Mouse (Mus musculus) ES-Bruce4 (cell line): ENCODE measurements around the gene Gm48552. TPM values are rescaled to one million over a fixed set of nuclear protein-coding genes. Genes with fewer than 3 reads are reported as not detected.

ENCODE experiments used
- H3K27ac ChIP-seq: 2 replicates; pipeline ENCODE4 v1.5.1; 2012; ENCODE audit warnings: low read length, inconsistent platforms; ENCODE audit not compliant: insufficient read depth
- H3K27me3 ChIP-seq: 2 replicates; pipeline ENCODE4 v1.6.1; 2012; ENCODE audit warnings: mild to moderate bottlenecking, low read length, inconsistent platforms; ENCODE audit not compliant: control insufficient read depth, poor library complexity, insufficient read depth, severe bottlenecking
- H3K36me3 ChIP-seq: 2 replicates; pipeline ENCODE4 v1.6.1; 2012; ENCODE audit warnings: inconsistent platforms, mild to moderate bottlenecking, low read length, moderate library complexity; ENCODE audit not compliant: control insufficient read depth, poor library complexity, insufficient read depth, severe bottlenecking
- H3K4me1 ChIP-seq: one replicate; pipeline ENCODE4 v1.8.1; 2011; ENCODE audit warnings: low read length; ENCODE audit not compliant: control insufficient read depth, insufficient read depth
- H3K4me3 ChIP-seq: 2 replicates; pipeline ENCODE4 v1.5.1; 2011; ENCODE audit warnings: low read depth, mild to moderate bottlenecking, low read length
- H3K9ac ChIP-seq: 2 replicates; pipeline ENCODE4 v1.6.1; 2012; ENCODE audit warnings: low read depth, mild to moderate bottlenecking, inconsistent platforms; ENCODE audit not compliant: poor library complexity, severe bottlenecking
- H3K9me3 ChIP-seq: replicated peaks from 2 replicates; pipeline ENCODE4 v1.6.1; 2012; ENCODE audit warnings: mild to moderate bottlenecking, low read length, inconsistent platforms; ENCODE audit not compliant: control insufficient read depth, poor library complexity, insufficient read depth, severe bottlenecking
- CTCF ChIP-seq: IDR thresholded peaks from one replicate; pipeline ENCODE4 v1.8.1; 2011; ENCODE audit warnings: low read depth, low read length
- EP300 ChIP-seq: IDR thresholded peaks from 2 replicates; pipeline ENCODE4 v1.6.1; 2011; ENCODE audit warnings: low read depth, low read length; ENCODE audit not compliant: insufficient read depth
- POLR2A ChIP-seq: IDR thresholded peaks from one replicate; pipeline ENCODE4 v1.8.1; 2011; ENCODE audit warnings: low read length; ENCODE audit not compliant: insufficient read depth
- polyA plus RNA-seq: library from polyadenylated mRNA; stranded (reverse); fragments of >200 nt; gene quantifications from 2 replicates; pipeline ENCODE4 v1.2.4, GENCODE M21; 2011; ENCODE audit warnings: low read depth; ENCODE audit not compliant: missing spikeins, insufficient read depth, insufficient read length

Gene Gm48552
- polyA plus RNA-seq, 1 experiment: not detected

DNA sequence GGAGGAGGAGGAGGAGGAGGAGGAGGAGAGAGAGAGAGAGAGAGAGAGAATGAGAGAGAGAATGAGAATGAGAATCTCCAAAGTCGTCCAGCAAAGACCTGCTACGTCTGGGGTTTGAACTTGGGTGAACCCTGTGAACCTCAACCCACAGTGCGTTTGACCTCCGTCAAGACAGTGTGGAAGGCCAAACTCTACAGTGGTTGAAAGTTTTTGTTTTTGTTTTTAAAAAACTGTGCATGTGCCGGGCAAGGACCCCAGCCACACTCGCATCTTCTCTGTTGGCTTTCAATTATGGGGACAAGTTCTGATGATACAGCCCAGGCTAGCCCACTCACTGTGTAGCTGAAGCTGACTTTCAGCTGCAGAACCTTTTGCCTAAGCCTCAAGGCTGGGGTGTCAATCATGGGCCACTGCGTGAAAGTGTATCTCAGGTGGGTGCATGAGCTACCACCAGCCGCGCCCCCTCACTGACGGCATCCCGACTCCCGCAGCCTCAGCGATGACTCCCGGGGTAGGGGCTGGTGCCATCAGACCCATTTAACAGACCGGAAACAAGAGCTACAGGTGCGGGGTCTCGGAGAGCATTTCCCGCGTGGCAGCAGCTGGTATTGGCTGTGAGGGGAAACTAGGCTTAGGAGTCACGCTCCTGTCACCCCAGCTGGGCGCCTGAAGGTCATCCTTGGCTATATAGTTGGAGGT, 43.5 kb downstream of the Gm48552 start:
- no peak for TF ChIP-seq CTCF
- TF ChIP-seq EP300: no peak
- no peak for TF ChIP-seq POLR2A
- Histone ChIP-seq H3K4me1 (peaks cover 4% of the 10 kb centered on the region), H3K36me3 (no peaks in the 10 kb centered on the region), H3K9ac (no peak overlapping the region), H3K27me3 (no peaks in the 10 kb centered on the region), H3K4me3 (no peak overlapping the region), H3K9me3 (no peaks in the 10 kb centered on the region), H3K27ac (no peak overlapping the region)

- Histone ChIP-seq H3K36me3 (no peaks in the 10 kb centered on the region), H3K27me3 (no peaks in the 10 kb centered on the region), H3K9ac (no peak overlapping the region), H3K9me3 (no peaks in the 10 kb centered on the region), H3K4me1 (peaks cover 4% of the 10 kb centered on the region), H3K27ac (no peak overlapping the region), H3K4me3 (no peak overlapping the region)
- TF ChIP-seq POLR2A (no peak), EP300 (no peak), CTCF (no peak)
Observed at GRCm38 (mm10) chr10:81432868-81433262, 44.1 kb downstream of the Gm48552 start.

DNA sequence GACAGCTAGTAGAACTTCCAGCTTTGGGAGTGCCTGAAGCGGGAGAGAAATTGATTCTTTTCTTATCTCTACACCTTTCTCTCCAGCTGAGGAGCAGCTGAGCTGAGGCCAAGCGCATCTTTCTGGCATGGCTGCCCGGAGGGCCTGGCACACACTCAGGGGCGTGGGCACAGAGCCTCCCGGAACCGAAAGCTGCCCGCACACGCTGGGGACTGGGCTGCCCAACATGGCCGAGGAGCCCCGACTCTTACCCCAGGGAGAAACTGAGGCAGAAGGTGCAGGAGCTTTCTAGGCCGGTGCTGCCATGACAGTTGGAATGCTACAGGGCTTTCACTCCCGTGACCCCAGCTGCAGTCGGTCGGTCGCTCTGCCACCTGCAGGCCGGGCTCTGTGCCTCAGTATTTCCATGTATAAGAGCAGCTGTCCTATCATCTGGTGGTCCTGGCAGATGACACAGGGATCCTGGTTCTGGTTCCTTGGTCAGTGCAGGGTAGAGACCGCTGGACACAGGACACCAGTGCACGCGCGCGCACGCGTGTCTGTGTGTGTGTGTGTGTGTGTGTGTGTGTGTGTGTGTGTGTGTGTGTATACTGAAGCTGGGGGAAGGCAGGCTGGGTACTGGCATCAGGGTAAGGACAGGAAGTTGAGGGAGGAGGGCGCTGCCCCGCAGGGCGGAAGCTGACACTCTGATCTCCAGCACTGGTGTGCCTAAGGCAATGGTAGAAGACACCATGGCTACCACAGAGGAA, 44.9 kb downstream of the Gm48552 start:
- H3K9me3 ChIP-seq: no peaks in the 10 kb centered on the region
- no peaks in the 10 kb centered on the region for H3K36me3 ChIP-seq
- H3K27me3 ChIP-seq: no peaks in the 10 kb centered on the region
- TF ChIP-seq POLR2A: no peak
- no peak for TF ChIP-seq EP300
- no peak for TF ChIP-seq CTCF
- no peak overlapping the region for H3K4me3 ChIP-seq
- H3K4me1 ChIP-seq: peaks cover 4% of the 10 kb centered on the region
- H3K27ac ChIP-seq: no peak overlapping the region
- H3K9ac ChIP-seq: no peak overlapping the region

DNA sequence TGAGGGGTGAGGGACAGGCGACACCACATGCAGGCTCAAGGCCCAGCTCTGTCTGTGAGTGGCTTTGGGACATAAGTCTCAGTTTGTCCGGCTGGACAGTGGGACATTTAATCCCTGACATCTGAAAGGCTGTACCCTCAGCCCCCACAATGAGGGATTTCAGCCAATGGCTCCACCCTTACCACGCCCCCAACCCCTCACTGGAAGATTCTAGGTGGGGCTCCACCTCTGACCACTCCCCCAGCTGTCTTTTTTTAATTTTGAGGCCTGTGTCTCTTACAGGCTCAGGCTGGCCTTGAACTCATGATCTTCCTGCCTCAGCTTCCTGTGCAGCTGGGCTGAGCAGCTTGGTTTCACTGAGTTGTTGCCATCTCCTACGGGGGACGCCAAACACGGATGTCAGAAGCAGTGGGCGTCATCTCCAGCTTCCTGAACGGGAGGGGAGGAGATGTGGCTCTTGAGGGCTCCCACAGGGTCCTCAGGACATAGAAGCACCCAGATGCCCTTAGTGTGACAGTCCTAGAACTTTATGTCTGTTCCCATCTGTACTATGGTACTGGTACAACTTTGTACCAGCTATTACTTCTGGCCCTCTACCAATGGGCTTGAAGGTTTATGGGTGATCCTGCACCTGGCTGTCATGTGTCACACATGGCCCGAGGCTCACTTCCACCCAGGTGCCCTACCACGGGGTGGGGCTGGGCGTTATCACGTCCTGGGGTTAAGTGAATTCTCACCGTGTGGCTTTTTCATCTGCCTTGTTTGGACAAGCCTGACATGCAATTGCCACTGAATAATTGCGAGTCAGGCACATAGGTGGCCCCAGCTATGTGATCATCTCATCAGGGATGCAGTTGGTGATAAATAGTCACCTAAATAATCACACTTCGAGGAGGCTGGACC, 45.8 kb downstream of the Gm48552 start:
- H3K9ac ChIP-seq: no peak overlapping the region
- H3K27me3 ChIP-seq: no peaks in the 10 kb centered on the region
- H3K4me1 ChIP-seq: peaks cover 4% of the 10 kb centered on the region
- no peaks in the 10 kb centered on the region for H3K9me3 ChIP-seq
- no peak overlapping the region for H3K27ac ChIP-seq
- no peak overlapping the region for H3K4me3 ChIP-seq
- no peaks in the 10 kb centered on the region for H3K36me3 ChIP-seq
- no peak for TF ChIP-seq POLR2A
- no peak for TF ChIP-seq CTCF
- TF ChIP-seq EP300: no peak

- Histone ChIP-seq H3K27me3 (no peaks in the 10 kb centered on the region; the same call in 1 of the 2 replicates), H3K27ac (no peak overlapping the region), H3K9me3 (no peaks in the 10 kb centered on the region), H3K4me1 (peaks cover 4% of the 10 kb centered on the region), H3K36me3 (no peaks in the 10 kb centered on the region), H3K9ac (no peak overlapping the region), H3K4me3 (no peak overlapping the region)
- no peak for TF ChIP-seq EP300
- no peak for TF ChIP-seq CTCF
- no peak for TF ChIP-seq POLR2A
Observed at GRCm38 (mm10) chr10:81435436-81435835, 46.6 kb downstream of the Gm48552 start.

Other genes with a start within 250 kb of the Gm48552 start
- gene Pias4, start 221.1 kb upstream of the Gm48552 start, polyA plus RNA-seq: 36.8 and 44.9 TPM in 2 replicates
- 2,442 and 2,478 TPM in 2 replicates for gene Eef2, start 212.4 kb upstream of the Gm48552 start, polyA plus RNA-seq
- gene Dapk3, start 206.0 kb upstream of the Gm48552 start, polyA plus RNA-seq: 61.2 and 64.8 TPM in 2 replicates
- gene 4930442H23Rik, start 205.2 kb upstream of the Gm48552 start, polyA plus RNA-seq: not detected in 2 replicates
- not detected in 2 replicates for gene Nmrk2, start 187.0 kb upstream of the Gm48552 start, polyA plus RNA-seq
- 0.88 and 0.91 TPM in 2 replicates for gene Atcay, start 158.2 kb upstream of the Gm48552 start, polyA plus RNA-seq
- 11.2 and 11.6 TPM in 2 replicates for gene Zfr2, start 155.8 kb upstream of the Gm48552 start, polyA plus RNA-seq
- 1.1 and 1.2 TPM in 2 replicates for gene Matk, start 136.1 kb upstream of the Gm48552 start, polyA plus RNA-seq
- 52.2 and 63.7 TPM in 2 replicates for gene Mrpl54, start 122.1 kb upstream of the Gm48552 start, polyA plus RNA-seq
- gene Apba3, start 122.0 kb upstream of the Gm48552 start, polyA plus RNA-seq: 25.8 and 26.4 TPM in 2 replicates
- 41.5 and 42.7 TPM in 2 replicates for gene Tjp3, start 97.4 kb upstream of the Gm48552 start, polyA plus RNA-seq
- gene Pip5k1c, start 96.0 kb upstream of the Gm48552 start, polyA plus RNA-seq: 28.3 and 31.5 TPM in 2 replicates
- gene Cactin, start 67.9 kb upstream of the Gm48552 start, polyA plus RNA-seq: 17.5 and 18.2 TPM in 2 replicates
- gene Tbxa2r, start 60.3 kb upstream of the Gm48552 start, polyA plus RNA-seq: 0.57 and 1.5 TPM in 2 replicates
- 1.0 and 1.2 TPM in 2 replicates for gene Gipc3, start 45.7 kb upstream of the Gm48552 start, polyA plus RNA-seq
- 51.8 and 57.3 TPM in 2 replicates for gene Hmg20b, start 38.5 kb upstream of the Gm48552 start, polyA plus RNA-seq
- 13.7 and 15.3 TPM in 2 replicates for gene Mfsd12, start 31.5 kb upstream of the Gm48552 start, polyA plus RNA-seq
- not detected in 2 replicates for gene 4930404N11Rik, start 23.2 kb upstream of the Gm48552 start, polyA plus RNA-seq
- 47.8 and 51.4 TPM in 2 replicates for gene Fzr1, start 10.5 kb upstream of the Gm48552 start, polyA plus RNA-seq
- 52.9 and 70.3 TPM in 2 replicates for gene Dohh, start 4.6 kb upstream of the Gm48552 start, polyA plus RNA-seq
- 1.5 TPM in 1 of 2 replicates, not detected in the other for gene Gm48551, start 4.5 kb upstream of the Gm48552 start, polyA plus RNA-seq
- 4.8 and 5.3 TPM in 2 replicates for gene Smim24, start 4.0 kb downstream of the Gm48552 start, polyA plus RNA-seq
- 6.1 and 7.2 TPM in 2 replicates for gene Nfic, start 66.6 kb downstream of the Gm48552 start, polyA plus RNA-seq
- 27.5 and 30.5 TPM in 2 replicates for gene Celf5, start 93.7 kb downstream of the Gm48552 start, polyA plus RNA-seq
- gene Ncln, start 107.4 kb downstream of the Gm48552 start, polyA plus RNA-seq: 37.2 and 41.6 TPM in 2 replicates
- 0.49 and 0.93 TPM in 2 replicates for gene S1pr4, start 111.1 kb downstream of the Gm48552 start, polyA plus RNA-seq
- gene Gna15, start 135.2 kb downstream of the Gm48552 start, polyA plus RNA-seq: 11.2 and 11.6 TPM in 2 replicates
- gene Gna11, start 156.2 kb downstream of the Gm48552 start, polyA plus RNA-seq: 32.0 and 35.3 TPM in 2 replicates
- gene Aes, start 170.5 kb downstream of the Gm48552 start, polyA plus RNA-seq: 148 and 152 TPM in 2 replicates
- gene Tle2, start 185.6 kb downstream of the Gm48552 start, polyA plus RNA-seq: 3.1 and 3.8 TPM in 2 replicates
- gene Tle6, start 212.1 kb downstream of the Gm48552 start, polyA plus RNA-seq: 15.0 and 18.5 TPM in 2 replicates
- 3.2 and 3.9 TPM in 2 replicates for gene BC025920, start 217.3 kb downstream of the Gm48552 start, polyA plus RNA-seq
- 15.0 and 16.6 TPM in 2 replicates for gene Sirt6, start 238.8 kb downstream of the Gm48552 start, polyA plus RNA-seq
- 14.2 and 16.1 TPM in 2 replicates for gene Ankrd24, start 239.5 kb downstream of the Gm48552 start, polyA plus RNA-seq